Mouse (Mus musculus): ENCODE measurements around the gene Cope. TPM values are rescaled to one million over a fixed set of nuclear protein-coding genes. Genes with fewer than 3 reads are reported as not detected.

Gene Cope
- polyA plus RNA-seq, 1 experiment: 264 TPM

DNA sequence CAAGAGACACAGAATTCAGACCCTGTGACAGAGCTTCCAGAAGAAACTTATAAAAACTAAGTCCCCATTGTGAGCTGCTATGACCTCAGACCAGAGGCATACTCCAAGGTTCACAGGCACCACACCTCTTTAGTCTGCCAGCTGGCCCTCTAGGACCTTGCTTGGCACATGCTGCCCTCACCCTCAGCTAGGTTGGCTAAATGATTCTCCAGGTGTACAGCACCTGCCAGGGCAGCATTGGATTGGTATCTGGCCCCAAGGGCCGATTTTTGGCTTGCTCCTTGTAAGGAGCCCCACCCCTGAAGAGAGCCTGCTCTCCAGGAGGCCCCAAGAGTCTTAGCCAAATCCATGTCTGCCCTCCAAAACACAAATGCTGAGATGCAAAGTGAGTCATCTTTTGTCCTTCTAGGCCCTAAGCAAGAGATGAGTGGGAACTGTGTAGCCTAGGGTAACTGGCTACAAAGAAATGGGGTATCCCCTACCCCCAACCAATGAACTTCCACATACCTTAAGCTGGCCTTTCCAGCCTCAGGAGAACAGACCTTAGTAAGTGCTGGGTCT is 45.6 kb downstream of the Cope start:
- no peak for DNase-seq (ENCODE audit: low spot score)

DNA sequence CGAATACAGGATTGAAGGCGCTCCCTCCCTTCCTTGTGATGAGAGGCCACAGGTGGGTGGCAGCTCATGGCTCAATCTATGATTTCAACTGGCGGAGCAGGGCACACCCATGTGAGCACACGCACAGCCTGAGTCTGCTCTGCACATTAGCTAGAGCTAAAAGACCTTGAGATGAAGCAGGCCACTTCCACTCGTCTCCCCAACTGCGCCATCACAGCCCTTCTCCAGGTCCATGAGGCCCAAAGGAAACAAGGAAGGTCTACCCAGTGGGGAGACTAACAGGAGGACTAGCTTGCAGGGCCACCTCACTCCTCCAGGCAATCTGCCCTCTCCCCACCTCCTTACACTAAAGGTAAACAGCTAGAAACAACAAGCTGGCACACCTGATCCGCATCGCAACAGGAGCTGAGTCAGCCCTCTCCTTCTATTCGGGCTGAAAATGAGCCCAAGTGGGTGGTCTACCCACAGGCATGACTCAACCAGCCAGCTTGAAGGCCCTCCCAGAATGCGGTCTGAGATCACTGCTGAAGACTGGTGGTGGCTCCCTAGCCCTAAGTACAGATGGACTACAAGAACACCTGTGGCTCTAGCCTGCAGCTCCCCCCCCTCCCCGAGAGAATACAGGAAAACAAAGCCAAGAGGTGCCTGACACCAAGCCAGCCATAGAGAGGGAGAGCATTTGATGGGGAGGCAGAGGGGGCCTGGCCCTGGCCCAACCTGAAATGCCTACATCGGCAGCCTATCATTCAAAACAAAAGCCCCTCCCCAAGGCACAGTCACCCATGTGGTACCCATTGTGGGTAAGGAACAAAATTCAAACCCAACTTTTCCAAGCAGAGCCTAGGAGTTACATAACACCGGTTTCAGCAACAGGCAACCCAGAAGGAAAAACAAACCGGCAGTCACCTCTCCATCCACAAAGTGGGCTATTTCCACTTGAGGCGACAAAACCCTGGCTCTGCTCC is 49.0 kb downstream of the Cope start:
- DNase-seq (ENCODE audit: low spot score): no peak

DNA sequence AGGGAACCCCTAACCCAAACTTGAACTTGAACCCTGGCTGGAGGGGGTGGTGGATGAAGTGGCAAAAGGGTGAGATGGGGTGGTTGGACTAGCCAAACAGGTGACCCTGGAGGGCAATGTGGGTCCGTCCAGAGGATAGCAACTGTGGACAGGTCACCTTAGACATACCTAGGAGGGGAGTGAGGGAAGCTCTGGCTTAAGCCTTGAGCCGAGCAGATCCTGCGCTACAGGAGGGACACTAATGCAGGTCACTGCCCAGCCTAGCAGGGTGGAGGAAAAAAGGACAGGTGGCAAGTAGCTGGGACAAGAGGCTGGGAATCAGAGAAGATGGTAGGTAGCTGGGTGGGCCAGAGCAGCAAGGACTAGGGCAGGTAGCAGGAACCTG is 49.7 kb downstream of the Cope start:
- DNase-seq (ENCODE audit: low spot score): no peak

DNA sequence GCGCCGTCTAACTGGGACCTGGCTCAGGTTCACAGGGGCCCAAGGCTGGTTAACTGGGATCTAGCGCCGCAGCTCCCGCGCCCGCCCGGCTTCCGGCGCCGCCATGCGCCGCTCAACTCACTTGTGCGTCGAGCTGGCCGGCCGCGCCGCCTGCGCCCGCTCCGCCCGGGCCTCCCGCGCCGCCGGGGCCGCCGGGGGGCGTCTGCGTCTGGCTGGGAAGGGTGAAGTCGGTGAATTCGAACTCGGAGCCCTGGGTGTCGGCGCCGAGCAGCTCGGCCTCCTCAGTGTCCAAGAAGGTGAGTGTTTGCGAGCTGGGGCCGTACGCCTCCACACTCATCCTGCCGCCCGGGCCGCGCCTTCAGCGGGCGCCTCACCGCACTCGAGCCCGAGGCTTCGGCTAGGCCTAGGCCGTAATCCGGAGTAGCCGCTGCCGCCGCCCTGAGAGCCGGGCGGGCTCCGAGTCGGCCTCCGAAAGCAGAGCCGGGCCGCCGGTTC is 50.4 kb downstream of the Cope start:
- DNase-seq (ENCODE audit: low spot score): no peak

DNA sequence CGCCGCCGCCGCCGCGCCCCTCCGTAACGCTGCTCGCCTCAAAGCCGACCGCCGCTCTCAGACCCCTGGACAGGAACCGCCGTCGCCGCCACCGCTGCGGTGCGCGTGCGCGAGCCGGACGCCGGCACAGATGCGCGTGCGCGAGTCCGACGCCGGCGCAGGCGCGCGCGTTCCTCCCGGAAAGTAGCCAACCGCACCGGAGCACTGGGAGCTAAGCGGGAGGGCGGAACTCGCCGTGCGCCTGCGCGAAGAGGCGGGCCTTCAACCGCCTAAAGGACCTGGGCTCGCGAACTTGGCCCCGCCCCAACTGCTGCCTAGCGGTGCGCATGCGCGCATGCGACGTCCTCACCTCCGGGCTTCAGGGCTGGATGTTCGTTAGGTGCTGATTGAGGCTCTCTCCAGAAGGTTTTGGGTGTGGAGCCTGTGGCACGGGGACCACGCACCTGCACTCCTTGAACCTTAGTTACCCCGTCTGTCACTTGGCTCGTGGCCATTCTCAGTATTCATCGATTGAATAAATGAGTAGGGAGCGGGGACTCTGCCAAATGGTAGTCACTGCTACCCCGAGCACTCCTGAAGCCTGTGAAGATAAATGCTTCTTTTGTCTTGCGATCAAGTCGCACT is 51.0 kb downstream of the Cope start, which contains the start of gene Upf1:
Upf1 (minus strand) TSS at position 85 of the 624 bp plus-strand sequence.
- DNase-seq (ENCODE audit: low spot score): peak; percentile 99

DNA sequence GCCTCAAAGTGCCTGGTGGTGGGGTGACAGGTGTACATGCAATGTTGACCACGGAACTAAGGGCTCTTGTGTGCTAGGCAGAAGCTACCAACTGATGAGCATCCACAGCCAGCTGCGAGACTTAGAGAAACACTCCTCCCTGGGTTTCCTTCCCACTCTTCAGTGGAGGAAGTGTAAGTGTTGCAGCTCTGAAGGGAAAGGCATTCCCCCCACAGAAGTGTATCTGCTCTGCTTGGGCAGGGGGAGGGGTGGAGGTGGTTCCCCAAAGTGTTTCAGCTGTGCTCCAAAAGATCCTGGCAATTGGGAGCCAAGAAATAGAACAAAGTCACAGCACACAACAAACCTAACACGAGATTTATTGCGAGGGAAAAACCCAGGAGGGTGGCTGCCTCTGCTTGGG is 51.7 kb downstream of the Cope start:
- no peak for DNase-seq (ENCODE audit: low spot score)

DNA sequence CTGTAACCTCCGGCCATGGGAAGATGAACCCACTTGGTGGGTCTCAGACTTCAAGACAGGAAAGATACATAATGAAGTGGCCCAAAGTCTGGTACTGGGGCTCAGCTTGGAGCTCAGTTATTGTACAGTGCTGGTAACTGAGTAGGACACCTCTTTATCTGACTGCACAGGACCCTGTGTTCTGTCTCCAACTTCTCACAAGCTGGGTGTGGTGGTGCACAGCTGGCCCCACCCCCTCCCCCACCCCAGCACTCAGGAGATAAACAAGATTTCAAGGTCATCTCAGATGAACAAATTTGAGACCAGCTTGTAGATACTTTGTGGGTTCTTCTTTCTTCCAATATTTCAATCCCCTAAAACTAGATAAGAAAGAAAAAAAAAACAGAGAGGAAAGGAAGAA is 53.8 kb downstream of the Cope start:
- DNase-seq (ENCODE audit: low spot score): no peak

DNA sequence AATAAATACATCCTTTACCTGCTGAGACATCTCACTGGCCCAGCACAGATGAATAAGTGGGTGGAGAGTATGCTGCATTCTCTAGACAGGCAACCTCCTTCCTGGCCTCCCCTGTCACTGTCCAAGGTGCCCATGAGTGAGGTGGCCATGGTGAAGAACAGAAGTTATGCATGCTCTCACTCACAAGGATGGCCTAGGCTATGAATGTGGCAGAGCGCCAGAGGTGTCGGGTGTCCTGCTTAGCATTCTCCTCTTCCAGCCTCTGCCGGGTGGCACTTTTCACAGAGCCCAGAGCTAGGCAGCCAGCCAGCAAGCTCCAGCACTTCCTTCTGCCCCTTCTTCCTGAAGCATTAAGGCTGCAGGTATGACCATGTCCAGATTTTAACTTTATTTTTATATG is 57.1 kb downstream of the Cope start:
- no peak for DNase-seq (ENCODE audit: low spot score)

DNA sequence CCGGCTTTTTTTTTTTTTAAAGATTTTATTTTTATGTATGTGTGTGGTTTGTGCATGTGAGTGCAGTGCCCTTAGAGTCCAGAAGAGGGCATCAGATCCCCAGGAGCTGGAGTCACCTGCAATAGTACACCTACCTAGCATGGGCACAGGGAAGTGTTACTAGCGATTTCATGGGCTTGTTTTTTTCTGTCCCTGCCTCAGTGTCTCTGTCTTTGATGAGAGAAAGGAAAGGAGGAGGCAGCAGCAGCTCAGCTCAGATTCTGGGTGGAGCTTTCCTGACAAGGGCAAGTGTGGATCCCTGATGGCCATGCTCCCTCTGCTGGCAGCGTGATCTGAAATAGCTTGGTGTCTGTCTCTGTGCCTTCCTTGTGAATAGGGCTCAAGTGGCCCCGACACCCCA is 58.5 kb downstream of the Cope start:
- no peak for DNase-seq (ENCODE audit: low spot score)

DNA sequence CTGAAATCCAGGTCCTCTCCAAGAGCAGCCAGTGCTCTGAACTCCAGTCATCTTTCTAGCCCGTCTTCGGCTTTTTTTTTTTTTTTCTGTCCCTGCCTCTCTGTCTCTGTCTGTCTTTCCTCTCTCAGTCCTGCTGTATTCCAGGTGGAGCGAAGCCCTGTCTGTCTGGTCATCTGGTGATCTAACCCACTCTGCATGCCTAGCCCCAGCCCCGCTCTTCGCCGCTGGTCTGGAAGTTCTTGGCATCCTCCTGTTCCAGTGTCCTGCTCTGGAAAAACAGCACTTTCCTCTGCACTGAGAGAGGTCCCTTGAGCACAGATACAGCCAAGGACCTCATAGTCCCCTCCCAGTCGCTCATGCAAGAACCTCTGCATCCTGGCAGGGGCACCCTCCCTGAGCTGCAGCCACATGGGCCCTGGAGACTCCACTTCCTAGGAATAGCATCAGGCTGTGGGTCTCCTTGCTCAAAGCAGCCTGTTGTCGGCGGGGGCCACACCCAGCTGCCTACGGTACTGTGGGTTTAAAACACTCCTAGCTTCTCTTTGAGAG is 59.2 kb downstream of the Cope start:
- DNase-seq (ENCODE audit: low spot score): no peak

Other genes with a start within 250 kb of the Cope start
- 1.8 and 2.5 TPM in 2 replicates for gene Tm6sf2, start 229.6 kb upstream of the Cope start, polyA plus RNA-seq (2012; rRNA removed)
- 0.21 TPM in 2 replicates for gene Hapln4, start 219.1 kb upstream of the Cope start, polyA plus RNA-seq (2012; rRNA removed)
- 0.12 and 0.18 TPM in 2 replicates for gene Ncan, start 181.6 kb upstream of the Cope start, polyA plus RNA-seq (2012; rRNA removed)
- 18.0 and 25.1 TPM in 2 replicates for gene Nr2c2ap, start 171.2 kb upstream of the Cope start, polyA plus RNA-seq (2012; rRNA removed)
- gene Rfxank, start 163.4 kb upstream of the Cope start, polyA plus RNA-seq (2012; rRNA removed): 14.8 and 17.3 TPM in 2 replicates
- gene Borcs8, start 163.0 kb upstream of the Cope start, polyA plus RNA-seq (2012; rRNA removed): 73.8 and 74.1 TPM in 2 replicates
- gene Mef2b, start 162.8 kb upstream of the Cope start, polyA plus RNA-seq (2012; rRNA removed): 0.29 and 0.35 TPM in 2 replicates
- 55.4 and 80.0 TPM in 2 replicates for gene Tmem161a, start 130.2 kb upstream of the Cope start, polyA plus RNA-seq (2012; rRNA removed)
- 15.5 and 17.9 TPM in 2 replicates for gene Slc25a42, start 90.2 kb upstream of the Cope start, polyA plus RNA-seq (2012; rRNA removed)
- 45.4 and 56.1 TPM in 2 replicates for gene Sugp2, start 68.3 kb upstream of the Cope start, polyA plus RNA-seq (2012; rRNA removed)
- 13.9 and 17.4 TPM in 2 replicates for gene Armc6, start 68.1 kb upstream of the Cope start, polyA plus RNA-seq (2012; rRNA removed)
- gene Homer3, start 19.7 kb upstream of the Cope start, polyA plus RNA-seq (2012; rRNA removed): 34.4 and 37.9 TPM in 2 replicates
- 35.1 and 35.2 TPM in 2 replicates for gene Ddx49, start within 50 bp of the Cope start, polyA plus RNA-seq (2012; rRNA removed)
- 1.3 and 2.1 TPM in 2 replicates for gene Cers1, start 13.3 kb downstream of the Cope start, polyA plus RNA-seq (2012; rRNA removed)
- 0.74 and 1.3 TPM in 2 replicates for gene Gdf1, start 27.3 kb downstream of the Cope start, polyA plus RNA-seq (2012; rRNA removed)
- 16.4 and 30.5 TPM in 2 replicates for gene Upf1, start 50.8 kb downstream of the Cope start, polyA plus RNA-seq (2012; rRNA removed)
- 0.22 and 0.23 TPM in 2 replicates for gene Comp, start 71.0 kb downstream of the Cope start, polyA plus RNA-seq (2012; rRNA removed)
- 7.9 and 11.7 TPM in 2 replicates for gene Crtc1, start 137.1 kb downstream of the Cope start, polyA plus RNA-seq (2012; rRNA removed)
- 34.7 and 36.9 TPM in 2 replicates for gene Klhl26, start 174.4 kb downstream of the Cope start, polyA plus RNA-seq (2012; rRNA removed)
- gene Tmem59l, start 184.8 kb downstream of the Cope start, polyA plus RNA-seq (2012; rRNA removed): 0.08 and 0.28 TPM in 2 replicates
- gene Crlf1, start 190.6 kb downstream of the Cope start, polyA plus RNA-seq (2012; rRNA removed): 0.40 and 0.41 TPM in 2 replicates
- 119 and 129 TPM in 2 replicates for gene Rex1bd, start 204.2 kb downstream of the Cope start, polyA plus RNA-seq (2012; rRNA removed)
- gene Uba52, start 208.3 kb downstream of the Cope start, polyA plus RNA-seq (2012; rRNA removed): 881 and 1,275 TPM in 2 replicates
- 300 and 366 TPM in 2 replicates for gene Fkbp8, start 225.2 kb downstream of the Cope start, polyA plus RNA-seq (2012; rRNA removed)
- 73.9 and 74.2 TPM in 2 replicates for gene Kxd1, start 225.4 kb downstream of the Cope start, polyA plus RNA-seq (2012; rRNA removed)
- 21.3 and 26.9 TPM in 2 replicates for gene Ell, start 236.9 kb downstream of the Cope start, polyA plus RNA-seq (2012; rRNA removed)

Measured in urinary bladder, adult 2 months (tissue).